Mouse (Mus musculus): Measurements from ENCODE around the gene Ssc5d.

- no peak for TF ChIP-seq TAL1 (IDR thresholded peaks at IDR 0.05; ENCODE audit: low read length)
- no peak for TF ChIP-seq GATA1 (IDR thresholded peaks at IDR 0.05; ENCODE audit: low read length)
Observed at GRCm38 (mm10) chr7:4975455-4975854, 49.9 kb downstream of the Ssc5d start.
